Mouse (Mus musculus): ENCODE results near the gene Frmd4b. TPM values are rescaled to one million over a fixed set of nuclear protein-coding genes. Genes with fewer than 3 reads are reported as not detected.
A peak's percentile ranks its signal among the peaks of the same experiment; 100 is the strongest.

Frmd4b gene
- polyA plus RNA-seq, 2 experiments, result 5.7 to 6.4 TPM

DNA sequence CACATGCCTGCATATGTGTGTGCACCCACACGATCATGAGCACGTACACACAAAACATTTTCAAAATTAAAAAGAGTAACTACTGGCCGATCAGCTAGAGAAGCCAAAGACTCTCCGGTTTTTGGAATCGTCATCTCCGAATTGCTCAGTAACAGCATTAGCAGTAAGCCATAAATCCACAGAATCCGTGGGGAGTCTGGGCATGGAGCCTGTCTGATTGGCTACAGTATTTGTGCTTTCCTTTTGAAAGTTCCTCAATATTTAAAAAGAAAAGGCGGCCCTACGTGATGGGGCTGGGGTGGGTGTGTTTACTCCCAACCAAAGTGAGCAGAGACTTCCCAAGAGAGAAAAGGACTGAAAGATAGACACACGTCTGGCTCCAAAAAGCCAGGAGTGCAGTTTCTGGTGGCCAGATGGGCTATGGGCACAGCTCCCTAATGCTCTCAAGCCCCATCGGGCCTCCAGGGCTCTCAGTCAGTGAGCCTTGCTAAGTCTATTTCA, 131.4 kb downstream of the Frmd4b start:
- DNase-seq (ENCODE audit: low read depth in 3 of 3, low spot score in 3 of 3), result no peak
- Histone ChIP-seq H3K4me3 (ENCODE audit: insufficient read depth in 1 of 2, low read depth in 2 of 2, low read length in 2 of 2) (no peak overlapping the region), H3K4me1 (replicated peaks; ENCODE audit: control insufficient read depth in 2 of 2, insufficient read depth in 2 of 2, low read length in 1 of 2) (no peaks in the 10 kb centered on the region), H3K27me3 (ENCODE audit: control insufficient read depth, insufficient read depth, low read length) (peaks cover 13% of the 10 kb centered on the region), H3K9me3 (ENCODE audit: control insufficient read depth, low read length) (no peaks in the 10 kb centered on the region), H3K36me3 (replicated peaks; ENCODE audit: control insufficient read depth, insufficient read depth, low read depth) (no peaks in the 10 kb centered on the region), H3K4me2 (ENCODE audit: low read depth) (no peak overlapping the region), H3K9ac (replicated peaks) (no peak overlapping the region), H3K27ac (no peak overlapping the region)
- TF ChIP-seq CTCF (IDR thresholded peaks at IDR 0.05; ENCODE audit: low read depth), result no peak
- no peak for TF ChIP-seq EP300 (IDR thresholded peaks at IDR 0.05; ENCODE audit: low read depth)
- no peak for ATAC-seq (ENCODE audit: insufficient read depth)
- WGBS (ENCODE audit: insufficient replicate concordance), result 67% methylated on average over 11 of the region's 11 CpGs

DNA sequence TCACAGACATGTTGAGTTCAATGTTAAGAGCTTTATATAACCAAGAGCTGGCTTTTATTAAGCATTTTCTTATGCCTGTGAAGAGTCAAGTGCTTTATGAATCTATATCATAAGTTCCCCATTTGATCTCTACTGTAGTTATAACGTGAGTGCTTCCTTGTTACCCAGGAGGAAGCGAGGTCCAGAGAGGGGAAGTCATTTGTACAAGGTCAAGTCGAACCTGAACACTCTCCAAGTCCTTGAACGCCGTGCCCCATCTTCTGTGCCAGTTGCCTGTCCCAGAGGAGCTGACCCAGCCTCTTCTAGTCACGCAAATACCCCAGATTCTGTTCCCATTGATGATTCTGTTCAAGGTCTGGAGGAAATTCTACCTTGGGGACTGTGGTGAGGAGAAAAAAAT, 135.4 kb downstream of the Frmd4b start:
- no peaks in the 10 kb centered on the region for H3K9me3 ChIP-seq (ENCODE audit: control insufficient read depth, low read length)
- H3K9ac ChIP-seq (replicated peaks), result no peak overlapping the region
- 31% methylated on average over 6 of the region's 6 CpGs for WGBS (ENCODE audit: insufficient replicate concordance)

GRCm38 (mm10) chr6:97478981-97479860, 138.1 kb downstream of the Frmd4b start:
- Histone ChIP-seq H3K9ac (replicated peaks) (no peak overlapping the region), H3K9me3 (ENCODE audit: control insufficient read depth, low read length) (no peaks in the 10 kb centered on the region), H3K4me2 (ENCODE audit: low read depth) (no peak overlapping the region), H3K27me3 (ENCODE audit: control insufficient read depth, insufficient read depth, low read length) (no peaks in the 10 kb centered on the region), H3K36me3 (replicated peaks; ENCODE audit: control insufficient read depth, insufficient read depth, low read depth) (no peaks in the 10 kb centered on the region), H3K4me1 (replicated peaks; ENCODE audit: control insufficient read depth in 2 of 2, insufficient read depth in 2 of 2, low read length in 1 of 2) (no peaks in the 10 kb centered on the region), H3K4me3 (ENCODE audit: insufficient read depth in 1 of 2, low read depth in 2 of 2, low read length in 2 of 2) (no peak overlapping the region), H3K27ac (no peak overlapping the region)
- DNase-seq (ENCODE audit: low read depth in 3 of 3, low spot score in 3 of 3), result no peak
- ATAC-seq (ENCODE audit: insufficient read depth), result peak; percentile 15; the same call in 1 of the 2 replicates
- whole genome bisulfite sequencing (ENCODE audit: insufficient replicate concordance), result 54% methylated on average over 19 of the region's 19 CpGs
- TF ChIP-seq CTCF (IDR thresholded peaks at IDR 0.05; ENCODE audit: low read depth) (no peak), EP300 (IDR thresholded peaks at IDR 0.05; ENCODE audit: low read depth) (no peak)

More for the DNA sequence above, 135.4 kb downstream of the Frmd4b start:
- Histone ChIP-seq H3K36me3 (replicated peaks; ENCODE audit: control insufficient read depth, insufficient read depth, low read depth) (no peaks in the 10 kb centered on the region), H3K4me3 (ENCODE audit: insufficient read depth in 1 of 2, low read depth in 2 of 2, low read length in 2 of 2) (no peak overlapping the region), H3K27ac (no peak overlapping the region), H3K4me1 (replicated peaks; ENCODE audit: control insufficient read depth in 2 of 2, insufficient read depth in 2 of 2, low read length in 1 of 2) (no peaks in the 10 kb centered on the region), H3K4me2 (ENCODE audit: low read depth) (no peak overlapping the region), H3K27me3 (ENCODE audit: control insufficient read depth, insufficient read depth, low read length) (peaks cover 4% of the 10 kb centered on the region)
- TF ChIP-seq CTCF (IDR thresholded peaks at IDR 0.05; ENCODE audit: low read depth) (no peak), EP300 (IDR thresholded peaks at IDR 0.05; ENCODE audit: low read depth) (no peak)
- ATAC-seq (ENCODE audit: insufficient read depth), result no peak
- DNase-seq (ENCODE audit: low read depth in 3 of 3, low spot score in 3 of 3), result no peak

- WGBS (ENCODE audit: insufficient replicate concordance), result 53% methylated on average over 4 of the region's 4 CpGs
- ATAC-seq (ENCODE audit: insufficient read depth) (no peak), DNase-seq (ENCODE audit: low read depth in 3 of 3, low spot score in 3 of 3) (no peak)
- TF ChIP-seq EP300 (IDR thresholded peaks at IDR 0.05; ENCODE audit: low read depth), result no peak
- TF ChIP-seq CTCF (IDR thresholded peaks at IDR 0.05; ENCODE audit: low read depth), result no peak
- Histone ChIP-seq H3K9ac (replicated peaks) (no peak overlapping the region), H3K9me3 (ENCODE audit: control insufficient read depth, low read length) (no peaks in the 10 kb centered on the region), H3K4me1 (replicated peaks; ENCODE audit: control insufficient read depth in 2 of 2, insufficient read depth in 2 of 2, low read length in 1 of 2) (no peaks in the 10 kb centered on the region; a peak in 1 of 4 replicates), H3K36me3 (replicated peaks; ENCODE audit: control insufficient read depth, insufficient read depth, low read depth) (no peaks in the 10 kb centered on the region), H3K4me3 (ENCODE audit: insufficient read depth in 1 of 2, low read depth in 2 of 2, low read length in 2 of 2) (no peak overlapping the region), H3K27me3 (ENCODE audit: control insufficient read depth, insufficient read depth, low read length) (no peaks in the 10 kb centered on the region), H3K4me2 (ENCODE audit: low read depth) (no peak overlapping the region), H3K27ac (no peak overlapping the region)
Observed at GRCm38 (mm10) chr6:97473672-97474071, 143.7 kb downstream of the Frmd4b start.

DNA sequence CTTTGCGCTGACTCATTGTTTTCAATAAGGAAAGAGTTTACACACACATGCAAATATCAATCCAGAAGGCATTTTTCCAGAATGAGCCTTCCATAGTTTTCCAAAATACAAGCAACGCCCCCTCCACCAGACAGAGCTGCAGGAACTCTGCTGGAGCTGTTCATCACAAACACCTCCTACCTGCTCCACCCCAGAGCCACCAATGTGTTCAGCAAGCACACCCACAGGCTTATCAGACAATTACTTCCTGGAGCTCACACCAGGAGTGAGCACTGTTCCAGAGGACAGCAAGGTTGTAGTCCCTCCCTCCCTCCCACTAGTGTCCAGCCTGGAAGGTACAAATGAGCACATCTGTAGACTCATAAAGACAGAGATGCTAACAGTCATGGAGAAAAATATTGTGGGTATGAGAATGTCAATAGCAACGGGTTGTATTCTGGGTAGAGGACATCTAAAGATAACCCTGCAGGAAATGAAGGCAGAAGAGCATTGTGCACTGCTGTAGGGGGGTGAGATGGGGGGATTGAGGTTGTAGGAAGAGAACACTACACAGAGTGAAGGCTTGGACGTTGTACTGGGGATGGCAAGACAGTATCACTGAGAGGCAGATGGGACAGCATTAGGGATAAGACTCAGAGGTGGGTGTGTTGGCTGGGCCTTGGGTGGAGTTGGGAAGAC, 144.3 kb downstream of the Frmd4b start:
- no peak for TF ChIP-seq EP300 (IDR thresholded peaks at IDR 0.05; ENCODE audit: low read depth)
- TF ChIP-seq CTCF (IDR thresholded peaks at IDR 0.05; ENCODE audit: low read depth), result no peak
- H3K27me3 ChIP-seq (ENCODE audit: control insufficient read depth, insufficient read depth, low read length), result no peaks in the 10 kb centered on the region
- no peak for DNase-seq (ENCODE audit: low read depth in 3 of 3, low spot score in 3 of 3)
- 37% methylated on average over 4 of the region's 4 CpGs for WGBS (ENCODE audit: insufficient replicate concordance)
- no peak overlapping the region for H3K4me3 ChIP-seq (ENCODE audit: insufficient read depth in 1 of 2, low read depth in 2 of 2, low read length in 2 of 2)
- H3K9me3 ChIP-seq (ENCODE audit: control insufficient read depth, low read length), result no peaks in the 10 kb centered on the region
- H3K9ac ChIP-seq (replicated peaks), result no peak overlapping the region
- H3K27ac ChIP-seq, result no peak overlapping the region
- no peak for ATAC-seq (ENCODE audit: insufficient read depth)
- no peaks in the 10 kb centered on the region; a peak in 1 of 4 replicates for H3K4me1 ChIP-seq (replicated peaks; ENCODE audit: control insufficient read depth in 2 of 2, insufficient read depth in 2 of 2, low read length in 1 of 2)
- H3K4me2 ChIP-seq (ENCODE audit: low read depth), result no peak overlapping the region
- H3K36me3 ChIP-seq (replicated peaks; ENCODE audit: control insufficient read depth, insufficient read depth, low read depth), result no peaks in the 10 kb centered on the region

Measured in liver, embryonic 14.5 days (tissue).